Mouse (Mus musculus) heart, embryonic 10.5 days (tissue): ENCODE results near the gene Klhl12. TPM values are rescaled to one million over a fixed set of nuclear protein-coding genes. Genes with fewer than 3 reads are reported as not detected.
"Not testable (repeated sequence)": the region's sequence is repeated elsewhere in the genome, so short reads cannot be mapped to it uniquely, and the experiment has no call there.

Experiments
- DNase-seq: peaks from one replicate; pipeline ENCODE4 v3.0.0-alpha.2; 2017; ENCODE audit warnings: low spot score
- H3K27ac ChIP-seq: fragments of 300-500 bp; sonication (generic); 2 replicates; pipeline ENCODE4 v1.5.1; 2016; ENCODE audit warnings: mild to moderate bottlenecking
- H3K27me3 ChIP-seq: fragments of 300-500 bp; sonication (generic); 2 replicates; pipeline ENCODE4 v1.6.1; 2016; ENCODE audit warnings: mild to moderate bottlenecking; ENCODE audit not compliant: poor library complexity, insufficient read depth, severe bottlenecking
- H3K36me3 ChIP-seq: fragments of 300-500 bp; sonication (generic); 2 replicates; pipeline ENCODE4 v1.6.1; 2016; ENCODE audit warnings: mild to moderate bottlenecking, moderate library complexity
- H3K4me1 ChIP-seq: fragments of 300-500 bp; sonication (generic); 2 replicates; pipeline ENCODE4 v1.6.1; 2016; ENCODE audit warnings: mild to moderate bottlenecking
- H3K4me3 ChIP-seq: fragments of 300-500 bp; sonication (generic); 2 replicates; pipeline ENCODE4 v1.5.1; 2016; ENCODE audit warnings: mild to moderate bottlenecking, moderate library complexity
- H3K9me3 ChIP-seq: fragments of 300-500 bp; sonication (generic); 2 replicates; pipeline ENCODE4 v1.6.1; 2016; ENCODE audit warnings: mild to moderate bottlenecking, moderate library complexity
- WGBS: fragments of 180-500 bp; shearing (Covaris S2); methylation state at CpG from one replicate; pipeline ENCODE4 v1.1.7; 2016; 5-methylcytosine and 5-hydroxymethylcytosine counted together
- polyA plus RNA-seq: library from polyadenylated mRNA; unstranded; fragments of >200 nt; fragmentation: Nextera tagmentation; extraction: Ambion mirVana; gene quantifications from 2 replicates; pipeline ENCODE4 v1.2.1, GENCODE M21; 2016

Klhl12 gene
- polyA plus RNA-seq, 1 experiment from 2014 or later, result 25.1 TPM

GRCm38 (mm10) chr1:134525015-134525414 lies 69.7 kb downstream of the Klhl12 start:
- no peak overlapping the region for H3K4me3 ChIP-seq
- 91% methylated on average over 1 of the region's 1 CpGs for WGBS

DNA sequence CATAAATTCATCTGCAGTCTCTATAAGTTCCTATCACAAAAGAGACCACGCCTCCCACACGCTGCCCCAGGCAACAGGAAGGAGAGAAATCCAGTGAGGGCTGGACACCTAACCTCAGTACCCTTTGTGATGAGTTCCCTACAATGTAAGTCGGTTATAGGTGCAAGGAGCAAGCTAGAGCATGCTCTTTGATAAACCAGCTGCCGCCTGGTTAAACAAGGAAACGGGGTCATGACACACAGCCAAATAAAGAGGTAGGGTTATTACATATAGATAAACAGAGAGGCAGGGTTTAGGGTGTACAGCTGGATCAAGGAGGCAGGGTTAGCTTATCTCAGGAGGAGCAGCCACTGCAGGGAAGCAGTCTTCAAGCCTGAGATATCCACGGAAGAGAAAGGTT lies 71.4 kb downstream of the Klhl12 start:
- Histone ChIP-seq H3K27me3 (no peaks in the 10 kb centered on the region), H3K4me3 (no peak overlapping the region), H3K9me3 (no peaks in the 10 kb centered on the region), H3K27ac (no peak overlapping the region), H3K36me3 (no peaks in the 10 kb centered on the region), H3K4me1 (peaks cover 6% of the 10 kb centered on the region)
- no peak for DNase-seq
- WGBS, result 71% methylated on average over 6 of the region's 6 CpGs

More at GRCm38 (mm10) chr1:134525015-134525414, 69.7 kb downstream of the Klhl12 start:
- Histone ChIP-seq H3K27me3 (no peaks in the 10 kb centered on the region), H3K36me3 (no peaks in the 10 kb centered on the region), H3K4me1 (peaks cover 6% of the 10 kb centered on the region), H3K27ac (no peak overlapping the region), H3K9me3 (no peaks in the 10 kb centered on the region)
- DNase-seq, result no peak

GRCm38 (mm10) chr1:134530618-134531017 lies 75.3 kb downstream of the Klhl12 start:
- H3K9me3 ChIP-seq, result no peaks in the 10 kb centered on the region
- no peak for DNase-seq
- no peaks in the 10 kb centered on the region for H3K36me3 ChIP-seq
- H3K4me1 ChIP-seq, result peaks cover 6% of the 10 kb centered on the region
- H3K27ac ChIP-seq, result no peak overlapping the region
- no peak overlapping the region for H3K4me3 ChIP-seq
- H3K27me3 ChIP-seq, result no peaks in the 10 kb centered on the region
- 81% methylated on average over 6 of the region's 6 CpGs for WGBS

GRCm38 (mm10) chr1:134533710-134534109 lies 78.4 kb downstream of the Klhl12 start:
- H3K9me3 ChIP-seq, H3K36me3 ChIP-seq, H3K4me1 ChIP-seq, H3K27me3 ChIP-seq, H3K27ac ChIP-seq, DNase-seq, H3K4me3 ChIP-seq: not testable (repeated sequence)
- 91% methylated on average over 10 of the region's 10 CpGs for WGBS

GRCm38 (mm10) chr1:134535054-134535453 lies 79.7 kb downstream of the Klhl12 start:
- no peaks in the 10 kb centered on the region for H3K27me3 ChIP-seq
- no peaks in the 10 kb centered on the region for H3K36me3 ChIP-seq
- H3K4me3 ChIP-seq, result no peak overlapping the region
- no peaks in the 10 kb centered on the region for H3K4me1 ChIP-seq
- no peak overlapping the region for H3K27ac ChIP-seq
- no peak for DNase-seq
- no peaks in the 10 kb centered on the region for H3K9me3 ChIP-seq
- 91% methylated on average over 1 of the region's 1 CpGs for WGBS

DNA sequence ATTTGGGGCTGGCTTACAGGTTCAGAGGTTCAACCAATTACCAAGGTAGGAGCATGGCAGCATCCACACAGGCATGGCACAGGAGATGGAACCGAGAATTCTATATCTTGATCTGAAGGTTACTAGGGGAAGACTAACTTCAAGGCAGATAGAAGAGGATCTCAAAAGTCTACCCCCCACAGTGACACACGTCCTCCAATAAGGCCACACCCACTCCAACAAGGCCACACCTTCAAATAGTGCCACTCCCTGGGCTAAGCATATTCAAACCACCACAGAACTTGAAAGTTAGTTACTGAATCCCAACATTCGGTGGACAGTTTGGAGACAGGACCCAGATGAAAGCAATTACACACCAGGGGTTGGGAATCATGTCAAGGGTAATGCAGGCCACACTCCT lies 80.2 kb downstream of the Klhl12 start:
- Histone ChIP-seq H3K27ac (no peak overlapping the region), H3K27me3 (no peaks in the 10 kb centered on the region), H3K9me3 (no peaks in the 10 kb centered on the region), H3K36me3 (no peaks in the 10 kb centered on the region), H3K4me1 (no peaks in the 10 kb centered on the region), H3K4me3 (no peak overlapping the region)
- DNase-seq, result no peak
- WGBS, result 61% methylated on average over 3 of the region's 3 CpGs

DNA sequence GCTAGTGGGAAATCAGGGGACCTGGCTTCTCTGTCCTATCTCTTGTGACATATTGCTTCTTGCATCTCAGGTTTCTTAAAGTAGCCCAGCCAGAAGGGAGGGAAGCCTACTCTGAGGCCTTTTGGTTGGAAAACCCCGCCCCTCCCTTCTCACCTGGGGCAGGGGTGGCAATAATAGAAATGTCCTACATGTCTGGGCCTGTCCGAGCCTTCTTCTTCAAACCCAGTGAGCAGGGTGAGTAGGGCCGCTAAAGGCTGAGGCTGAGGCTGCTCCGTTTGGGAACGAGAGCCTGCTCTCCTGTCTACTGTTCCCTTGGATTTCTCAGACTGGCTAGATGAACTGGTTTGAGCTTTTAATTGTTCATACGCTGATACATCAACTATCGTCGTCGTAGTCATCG lies 85.3 kb downstream of the Klhl12 start:
- Histone ChIP-seq H3K27ac (no peak overlapping the region), H3K4me3 (no peak overlapping the region), H3K27me3 (no peaks in the 10 kb centered on the region), H3K36me3 (no peaks in the 10 kb centered on the region), H3K4me1 (no peaks in the 10 kb centered on the region), H3K9me3 (peaks cover 7% of the 10 kb centered on the region)
- DNase-seq, result no peak
- 85% methylated on average over 10 of the region's 10 CpGs for WGBS

Other genes with a start within 250 kb of the Klhl12 start
- gene Adora1, start 220.1 kb upstream of the Klhl12 start, polyA plus RNA-seq, result 8.0 and 8.1 TPM in 2 replicates
- gene Myog, start 165.5 kb upstream of the Klhl12 start, polyA plus RNA-seq, result 0.86 and 2.3 TPM in 2 replicates
- 8.5 and 16.0 TPM in 2 replicates for gene Ppfia4, start 122.6 kb upstream of the Klhl12 start, polyA plus RNA-seq
- 81.9 and 95.9 TPM in 2 replicates for gene Tmem183a, start 93.6 kb upstream of the Klhl12 start, polyA plus RNA-seq
- not detected in 2 replicates for gene 4933406M09Rik, start 69.6 kb upstream of the Klhl12 start, polyA plus RNA-seq
- gene Cyb5r1, start 50.0 kb upstream of the Klhl12 start, polyA plus RNA-seq, result 37.4 and 42.2 TPM in 2 replicates
- 91.3 and 119 TPM in 2 replicates for gene Adipor1, start 40.2 kb upstream of the Klhl12 start, polyA plus RNA-seq
- gene Rabif, start 39.1 kb downstream of the Klhl12 start, polyA plus RNA-seq, result 37.9 and 40.3 TPM in 2 replicates
- not detected in 2 replicates for gene Mgat4e, start 94.2 kb downstream of the Klhl12 start, polyA plus RNA-seq
- 28.9 and 42.5 TPM in 2 replicates for gene Kdm5b, start 104.6 kb downstream of the Klhl12 start, polyA plus RNA-seq
- gene Syt2, start 191.1 kb downstream of the Klhl12 start, polyA plus RNA-seq, result 0.12 and 0.29 TPM in 2 replicates